Mouse (Mus musculus): Measurements from ENCODE around the gene Tcaf2.
A peak's percentile ranks its signal among the peaks of the same experiment; 100 is the strongest.

The Tcaf2 gene

DNA sequence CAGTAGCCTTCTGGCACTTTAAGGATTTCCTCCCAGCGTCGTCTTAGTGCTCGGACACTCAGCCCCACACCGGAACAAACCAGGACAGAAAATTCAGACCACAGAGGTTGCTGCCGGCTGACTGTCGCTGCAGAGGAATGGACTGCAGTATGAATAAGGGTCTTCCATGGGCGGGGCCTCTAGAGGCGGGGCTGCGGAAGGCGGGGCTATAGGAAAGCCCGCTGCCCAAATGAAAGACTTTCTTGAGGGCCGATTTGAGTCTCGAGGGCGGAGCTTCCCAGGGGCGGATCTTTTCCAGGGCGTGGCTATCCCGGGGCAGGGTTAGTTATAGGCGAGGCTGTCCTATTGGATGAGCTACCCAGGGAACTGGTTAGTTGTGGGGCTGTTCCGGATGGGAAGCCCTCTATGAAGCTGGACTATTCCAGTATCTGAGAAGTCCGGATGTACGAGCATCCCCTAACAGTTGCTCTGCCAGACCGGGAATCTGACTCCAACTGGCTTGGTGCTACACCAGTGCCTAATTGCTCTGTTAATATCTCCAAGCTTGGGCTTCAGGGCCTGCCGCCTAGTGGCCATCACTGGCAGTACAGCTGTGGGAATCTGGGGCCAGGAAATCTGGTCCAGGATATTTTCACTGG, at the start of gene Tcaf2:
TSS of gene Tcaf2 (minus strand) at position 343 of the 638 bp plus-strand sequence.
- DNase-seq: peak; percentile 93

DNA sequence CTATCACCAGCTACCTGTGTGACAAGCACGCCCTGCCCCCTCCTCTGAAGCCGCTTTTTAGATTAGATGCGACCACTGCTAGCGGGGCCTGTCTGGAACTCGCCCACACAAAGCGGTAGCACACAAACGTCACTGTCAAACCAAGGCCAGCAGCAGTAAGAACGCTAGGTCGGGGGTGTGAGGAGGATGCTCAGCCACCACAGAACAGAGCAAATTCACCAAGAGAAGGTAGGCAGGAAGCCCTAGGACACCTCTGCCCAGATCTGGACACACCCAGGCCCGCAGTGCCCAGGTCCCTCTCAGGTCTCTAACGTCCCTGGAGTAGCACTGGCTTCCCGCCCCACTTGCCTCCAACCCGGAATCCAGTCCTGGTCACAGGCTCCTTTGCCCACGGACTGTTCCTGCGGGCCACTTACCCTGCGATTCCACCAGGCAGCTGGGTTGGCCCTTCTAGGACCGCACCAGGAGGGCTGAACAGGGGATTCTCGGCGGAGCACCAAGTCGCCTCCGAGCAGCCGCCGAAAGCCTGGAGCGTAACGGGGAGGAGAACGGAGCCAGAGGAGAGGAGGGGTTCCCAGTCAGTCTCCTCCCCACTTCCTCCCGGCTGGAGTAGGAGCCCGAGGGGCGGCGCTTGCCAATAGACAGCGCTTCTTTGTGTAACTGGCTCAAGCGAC, 47.6 kb upstream of the Tcaf2 start:
- DNase-seq: peak; percentile 81

DNA sequence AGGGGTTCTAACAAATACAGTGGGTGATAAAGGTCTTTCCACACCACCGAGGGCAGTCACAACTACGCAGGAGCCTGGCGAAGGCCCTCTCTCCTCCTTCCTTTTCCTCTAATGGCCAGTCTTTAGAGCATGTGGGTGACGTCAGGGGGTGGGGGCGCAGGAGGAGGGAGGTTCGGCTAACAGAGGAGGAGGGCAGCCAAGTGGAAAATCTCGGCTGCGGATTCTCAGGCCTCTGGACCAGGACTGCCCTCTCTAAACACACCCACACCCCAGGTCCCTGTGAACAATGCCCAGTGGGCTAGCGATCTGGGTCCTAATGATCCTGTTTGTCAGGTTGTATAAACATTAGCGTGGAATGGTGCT, 47.1 kb upstream of the Tcaf2 start:
- DNase-seq: peak; percentile 83

DNA sequence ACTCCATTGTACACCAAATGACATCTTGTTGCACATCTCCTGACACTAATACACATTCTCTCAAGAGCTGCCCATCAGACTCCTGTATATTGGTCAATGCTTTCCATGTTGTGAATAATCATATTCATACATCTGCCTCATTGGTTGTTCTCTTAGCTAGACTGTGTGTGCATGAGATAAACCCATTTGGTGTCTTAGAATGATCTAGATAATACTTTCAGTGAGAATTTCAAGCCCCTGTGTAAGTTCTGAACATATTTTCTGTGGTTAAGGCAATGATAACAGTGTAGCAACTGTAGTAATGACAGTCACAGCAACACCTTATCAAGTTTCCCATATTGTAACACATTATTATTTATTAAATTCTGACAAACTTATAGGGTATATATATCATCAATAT, 44.7 kb upstream of the Tcaf2 start:
- DNase-seq: no peak

DNA sequence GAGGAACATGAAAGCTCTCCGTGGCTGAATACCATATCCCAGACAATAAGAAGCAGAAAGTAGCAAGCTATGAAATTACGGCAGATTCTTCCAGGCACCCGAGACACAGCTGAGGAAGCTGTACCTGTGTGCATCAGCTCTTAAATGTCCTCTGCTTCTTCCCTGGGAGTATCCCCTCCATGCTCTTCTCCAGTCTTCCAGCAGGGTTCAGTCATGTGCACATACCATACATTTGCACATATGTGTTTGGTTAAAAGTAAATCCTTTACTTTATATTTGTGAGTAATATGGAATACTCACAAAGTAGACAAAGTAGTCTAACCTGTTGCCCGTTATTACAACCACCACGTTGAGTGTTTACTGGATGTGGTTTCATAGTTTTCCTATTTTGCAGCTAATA, 42.9 kb upstream of the Tcaf2 start:
- DNase-seq: no peak

DNA sequence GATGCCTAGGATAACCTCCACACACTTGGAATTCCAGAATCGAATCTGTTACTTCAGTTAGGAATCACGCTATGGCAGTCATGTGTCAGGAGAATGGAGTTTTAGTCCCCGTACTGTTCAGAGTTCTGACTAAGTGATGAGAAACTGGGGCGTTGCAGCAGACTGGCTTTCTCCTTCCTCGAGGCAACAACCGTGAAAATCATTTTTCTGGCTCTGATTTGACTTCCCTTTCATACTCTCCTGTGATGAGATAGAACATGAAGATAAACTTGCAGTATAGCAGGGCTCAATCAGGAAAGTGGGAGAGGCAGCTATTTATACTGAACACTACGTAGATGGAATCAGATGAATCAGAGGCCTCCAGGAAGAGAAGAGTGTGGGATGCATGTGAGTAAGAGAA, 35.0 kb upstream of the Tcaf2 start:
- DNase-seq: no peak

DNA sequence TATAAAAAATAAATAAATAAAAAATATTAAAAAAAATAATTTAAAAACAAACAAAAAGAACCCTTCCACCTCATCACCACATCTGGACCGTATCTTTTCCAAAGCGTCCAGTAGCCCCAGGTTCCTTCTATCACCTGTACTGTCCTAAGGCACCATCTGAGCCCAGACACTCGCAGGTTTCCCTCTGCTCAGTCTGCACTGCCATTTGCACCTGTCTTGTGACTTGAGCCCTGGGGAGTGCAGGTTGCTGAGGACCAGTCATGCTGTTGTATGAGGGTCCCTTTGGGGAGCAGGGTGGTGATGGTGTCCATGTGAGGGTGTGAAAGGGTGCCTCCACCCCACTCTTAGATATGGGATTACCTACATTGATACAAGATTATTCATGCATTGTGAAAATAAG, 31.0 kb upstream of the Tcaf2 start:
- DNase-seq: no peak

DNA sequence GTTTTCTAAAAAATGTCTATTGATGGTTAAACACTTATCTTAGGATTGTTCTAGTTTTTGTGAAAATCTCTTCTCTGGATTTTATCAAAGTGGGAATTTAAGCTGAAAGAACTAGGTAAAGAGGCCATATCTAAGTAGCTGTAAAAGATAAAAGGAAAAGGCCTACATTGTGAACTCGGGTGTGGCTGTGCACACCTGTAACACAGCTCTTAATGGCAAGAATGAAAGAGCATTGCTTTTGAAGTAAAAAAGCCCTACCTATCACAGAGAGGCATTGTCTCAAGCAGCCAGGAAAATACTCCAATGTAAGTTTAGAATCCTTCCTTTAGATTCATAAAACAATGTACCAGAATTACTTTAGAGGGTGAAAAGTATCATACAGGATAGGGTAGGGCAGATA, 26.7 kb upstream of the Tcaf2 start:
- no peak for DNase-seq

DNA sequence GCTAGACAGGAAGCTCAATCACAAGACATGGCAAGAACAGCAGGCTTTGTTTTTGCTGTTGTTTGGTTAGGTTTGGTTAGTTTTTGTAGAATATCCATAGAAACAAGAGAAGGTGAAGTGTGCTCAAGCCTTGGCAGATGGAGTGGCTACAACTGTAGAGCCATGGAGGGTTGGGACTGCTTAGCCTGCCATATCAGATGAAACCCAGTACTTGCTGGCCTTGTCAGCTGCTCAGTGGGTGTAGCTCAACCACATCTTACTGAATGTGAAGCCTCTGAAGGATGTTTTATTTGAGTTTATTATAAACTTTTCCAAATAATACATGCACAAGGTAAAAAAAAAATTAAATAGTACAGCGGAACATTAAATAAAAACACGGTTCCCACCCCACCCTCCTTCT, 22.7 kb upstream of the Tcaf2 start:
- DNase-seq: no peak

DNA sequence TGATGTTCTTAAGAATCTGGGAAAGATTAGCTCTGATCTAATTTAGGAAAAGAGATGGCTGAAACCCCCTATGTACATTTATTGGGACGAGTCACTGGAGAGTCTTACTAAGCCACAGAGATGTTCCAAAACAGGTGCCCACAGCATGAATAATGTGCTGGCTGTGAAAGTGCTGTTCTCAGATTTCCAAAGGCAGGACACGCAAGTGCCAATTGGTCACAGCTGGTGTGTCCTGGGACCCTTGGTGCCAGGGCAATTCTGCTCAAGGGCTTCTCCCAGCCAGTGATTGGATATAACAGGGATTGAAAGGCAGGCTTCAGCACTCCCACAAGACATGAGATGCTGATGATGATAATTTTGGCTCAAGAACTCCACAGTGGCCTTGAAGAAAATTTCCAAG, 16.7 kb upstream of the Tcaf2 start:
- no peak for DNase-seq

DNA sequence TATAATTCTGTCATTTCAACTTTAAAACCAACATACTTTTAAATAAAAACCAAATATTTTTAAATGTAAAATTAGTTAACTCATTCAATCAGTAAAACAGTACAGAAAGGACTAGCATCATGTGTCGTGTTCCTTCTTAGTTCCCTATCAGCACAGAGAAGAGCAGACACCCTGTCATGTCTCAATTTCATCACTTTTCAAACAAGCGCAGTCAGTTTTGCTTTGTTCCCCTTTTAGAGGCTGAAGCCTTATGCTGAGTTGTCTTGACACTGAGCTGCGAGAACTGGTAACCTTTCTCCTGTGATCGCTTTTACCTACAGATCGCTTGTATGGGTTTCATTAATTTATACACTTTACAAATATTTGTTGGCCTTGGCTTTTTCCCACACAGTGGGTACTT, 10.7 kb downstream of the Tcaf2 start:
- DNase-seq: no peak

DNA sequence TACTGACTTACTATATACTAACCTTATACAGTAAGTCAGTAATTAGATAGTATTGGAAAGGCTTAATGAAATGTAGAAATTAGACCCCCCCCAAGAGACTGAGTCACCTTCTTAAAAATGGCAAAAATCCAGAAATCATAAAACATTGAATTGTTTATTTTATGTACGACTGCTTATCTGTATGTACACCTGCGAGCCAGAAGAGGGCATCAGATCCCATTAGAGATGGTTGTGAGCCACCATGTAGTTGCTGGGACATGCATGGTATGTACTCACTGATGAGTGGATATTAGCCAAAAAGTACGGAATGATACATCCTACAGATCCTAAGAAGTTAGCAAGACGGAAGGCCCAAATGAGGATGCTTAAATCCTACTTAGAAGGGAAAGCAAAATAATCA, 13.7 kb downstream of the Tcaf2 start:
- DNase-seq: no peak

DNA sequence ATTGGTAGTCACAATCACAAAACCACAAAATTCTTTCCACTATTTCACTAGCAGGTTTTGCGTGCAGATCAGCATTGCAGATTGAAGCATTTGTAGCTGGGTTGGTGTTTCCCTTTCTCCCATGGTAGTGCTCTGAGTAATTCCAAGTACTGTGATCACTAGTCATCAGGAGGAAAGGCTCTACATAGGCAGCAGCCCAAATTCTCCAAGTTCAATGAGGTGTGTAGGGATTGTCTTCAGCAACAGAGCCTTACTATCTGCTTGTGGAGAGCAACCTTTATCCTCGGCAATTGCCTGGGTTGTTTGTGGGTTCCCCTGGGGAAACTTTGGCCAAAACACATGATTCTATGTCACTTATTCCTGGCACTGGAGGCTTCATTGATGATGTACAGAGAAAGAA, 28.1 kb downstream of the Tcaf2 start:
- no peak for DNase-seq

DNA sequence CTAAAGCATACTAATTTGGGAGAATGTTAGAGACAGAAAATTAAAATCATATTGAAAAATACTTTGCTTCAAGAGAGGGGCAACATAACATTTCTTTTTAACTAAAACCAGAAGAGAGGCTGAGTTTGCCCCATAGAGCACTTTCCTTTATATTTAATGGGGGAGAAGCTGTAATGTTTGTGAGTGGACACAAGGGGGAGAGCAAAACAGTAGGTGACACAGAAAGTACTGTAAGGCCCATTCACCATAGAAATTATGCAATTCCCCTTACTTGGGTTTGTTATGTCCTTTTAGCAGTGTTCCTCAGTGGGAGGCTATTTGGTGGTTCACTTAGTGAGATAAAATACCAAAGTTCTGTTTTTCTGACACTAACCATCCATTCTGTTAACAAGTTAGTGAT, 32.8 kb downstream of the Tcaf2 start:
- no peak for DNase-seq

DNA sequence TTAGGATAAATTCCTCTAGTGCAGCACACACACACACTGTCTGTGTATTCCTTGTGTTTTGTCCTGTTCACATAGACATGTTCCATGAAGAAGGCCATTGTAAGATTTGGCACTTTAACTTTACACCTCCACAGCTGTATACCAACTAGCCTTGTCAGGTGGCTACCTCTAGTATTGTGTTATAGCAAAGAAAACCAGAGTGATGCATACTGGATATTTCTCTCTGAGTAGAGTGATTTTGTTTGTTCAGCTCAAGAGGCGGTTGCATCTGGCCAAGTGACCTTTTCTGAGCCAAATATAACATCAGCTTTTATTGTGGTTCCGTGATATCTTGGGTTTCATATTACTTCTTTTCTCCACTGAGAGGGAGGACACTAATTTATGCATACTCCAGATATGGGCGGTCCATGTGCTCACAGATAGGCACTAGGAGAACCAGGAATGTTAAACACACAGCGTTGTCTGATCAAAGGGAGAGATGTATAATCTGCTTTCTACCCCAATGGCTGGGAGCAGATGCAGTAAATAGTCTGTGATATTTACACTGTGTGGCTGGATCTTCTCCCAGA, 34.0 kb downstream of the Tcaf2 start:
- no peak for DNase-seq

DNA sequence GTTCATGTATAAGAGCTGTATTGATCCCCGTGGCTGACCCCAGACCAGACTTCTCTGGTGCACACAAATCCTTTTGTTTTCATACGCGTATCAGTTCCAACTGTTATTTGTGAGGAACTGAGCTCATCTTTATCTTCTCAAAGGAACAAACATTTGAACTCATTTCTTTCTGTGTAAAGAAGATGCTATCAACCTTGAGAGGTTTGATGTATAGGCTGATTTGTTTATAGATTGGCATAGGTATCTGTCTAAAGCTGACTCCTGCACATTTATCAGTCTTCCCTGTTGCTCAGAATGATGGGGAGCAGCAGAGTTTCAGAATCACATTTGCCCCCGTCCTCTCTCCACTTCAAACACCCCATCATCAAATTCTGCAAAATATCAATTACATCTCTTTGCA, 47.5 kb downstream of the Tcaf2 start, which contains the start of gene Tcaf3:
TSS of gene Tcaf3 (minus strand) at position 101 of the 400 bp plus-strand sequence.
- DNase-seq: no peak

DNA sequence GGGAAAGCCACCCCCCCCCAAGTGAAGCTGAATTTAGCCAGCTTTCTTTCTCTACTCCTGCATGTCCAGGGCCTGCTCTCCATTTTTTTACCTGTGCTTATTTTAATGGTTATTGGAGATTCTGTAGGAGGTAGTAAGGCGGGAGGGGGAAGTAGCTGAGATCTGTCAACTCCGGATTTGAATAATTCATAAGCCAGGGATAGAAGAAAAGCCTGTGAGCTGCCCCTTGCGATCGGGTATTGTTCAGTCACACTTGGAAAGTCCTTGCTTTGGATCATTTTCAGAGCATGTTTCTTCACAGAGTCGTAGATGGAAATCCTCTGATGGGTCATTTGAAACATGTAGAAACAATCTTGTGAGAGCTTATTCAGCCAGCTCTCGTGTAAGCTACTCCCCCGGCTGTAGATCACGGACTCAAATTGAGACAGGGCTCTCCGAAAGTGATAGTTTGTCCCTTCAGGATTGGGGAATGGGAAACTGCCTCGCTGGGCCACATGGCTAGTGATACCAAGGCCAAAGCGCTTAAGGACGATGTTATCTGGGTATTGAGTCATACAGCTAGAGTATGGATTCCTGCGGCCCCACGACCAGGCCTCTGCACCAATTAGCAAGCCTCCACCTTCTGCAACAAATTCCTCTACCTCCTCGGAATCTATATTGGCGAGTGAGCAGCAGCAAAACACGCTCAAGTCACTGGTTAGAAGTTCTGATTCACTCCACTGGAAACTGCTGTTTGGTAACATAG, 51.7 kb downstream of the Tcaf2 start:
- no peak for DNase-seq

DNA sequence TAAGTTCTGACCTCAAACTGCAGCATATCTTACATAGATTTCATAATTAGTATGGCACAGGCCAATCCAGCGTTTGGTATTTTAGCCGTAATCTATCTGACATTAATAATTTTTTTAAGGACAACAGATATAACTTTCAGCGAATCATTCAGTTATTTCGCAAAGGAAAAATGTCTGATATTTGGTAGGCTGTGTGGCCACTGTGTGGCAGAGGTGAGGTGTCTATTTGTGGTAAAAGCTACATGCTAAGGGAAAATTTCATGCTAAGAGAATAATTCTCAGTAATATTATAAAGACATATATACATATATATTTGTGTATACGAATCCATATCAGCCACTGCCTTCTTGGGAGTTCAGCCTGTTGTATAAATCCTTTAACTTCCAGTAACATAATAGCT, 58.5 kb downstream of the Tcaf2 start:
- DNase-seq: no peak

DNA sequence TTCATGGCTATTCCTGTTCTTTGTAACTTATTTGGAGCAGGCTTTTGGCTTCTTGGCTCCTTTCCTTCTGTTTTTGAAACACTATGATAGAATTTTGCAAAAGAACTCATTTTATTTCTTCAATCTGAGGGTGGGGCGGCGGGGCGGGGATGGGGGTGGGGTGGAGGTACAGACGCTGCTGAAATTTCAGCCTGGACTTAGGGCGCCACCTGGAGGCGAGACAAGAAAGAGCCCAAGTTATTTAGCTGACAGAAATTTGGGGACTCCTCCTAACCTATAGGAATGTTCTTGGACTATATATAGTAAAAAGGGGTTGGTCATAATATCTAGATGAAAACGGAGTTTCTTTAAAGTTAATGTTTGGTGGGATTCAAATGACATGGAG, 61.6 kb downstream of the Tcaf2 start:
- DNase-seq: no peak

DNA sequence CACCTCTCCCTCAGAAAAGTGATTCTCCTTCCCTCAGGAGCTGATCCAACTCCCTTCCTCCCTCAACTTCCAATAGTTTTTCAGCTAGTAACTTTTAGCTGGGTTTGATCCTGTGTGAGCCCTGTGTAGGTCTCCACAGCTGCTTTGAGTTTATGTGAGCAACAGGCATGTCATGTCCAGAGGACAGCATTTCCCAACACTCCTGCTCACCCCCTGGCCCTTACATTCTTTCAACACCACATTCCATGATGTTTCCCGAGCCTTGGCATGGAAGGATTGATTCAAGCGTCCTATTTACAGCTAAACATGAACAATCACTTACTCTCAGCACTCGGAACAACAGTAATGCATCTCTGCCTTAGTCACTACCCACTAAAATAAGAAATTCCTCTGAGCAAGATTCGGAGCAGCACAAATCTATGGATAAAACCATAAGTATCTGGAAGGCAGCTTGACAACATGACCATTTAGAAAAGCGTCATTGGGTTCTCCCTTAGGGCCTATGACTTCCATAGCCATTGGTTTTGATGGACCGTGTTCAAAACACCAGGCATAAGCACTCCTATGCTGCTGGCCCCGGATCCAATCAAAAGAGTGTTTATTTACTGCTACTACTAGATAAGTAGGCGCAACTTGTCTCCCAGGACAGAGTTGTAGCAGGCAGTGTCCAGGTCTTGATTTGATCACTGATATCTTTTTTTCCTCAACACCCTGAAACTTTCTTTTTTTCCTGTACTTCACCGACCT, 62.1 kb downstream of the Tcaf2 start:
- no peak for DNase-seq

DNA sequence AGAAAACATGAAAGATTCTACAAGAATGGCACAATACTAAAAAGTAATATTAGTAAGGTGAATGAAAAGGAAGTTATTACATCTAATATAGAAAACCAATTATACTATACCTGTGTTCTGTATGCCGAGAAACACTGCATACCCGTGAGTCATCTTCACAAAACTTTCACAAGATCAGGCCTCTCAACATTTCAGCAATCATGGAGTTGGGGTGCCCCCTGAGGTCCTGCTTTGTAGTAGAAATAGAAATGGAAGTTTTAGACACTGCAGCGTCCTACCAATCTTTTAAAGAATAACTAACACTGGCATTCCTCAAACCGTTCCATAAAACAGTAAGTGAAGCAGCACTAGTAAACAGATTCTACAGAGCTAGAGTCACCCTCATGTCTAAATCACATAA, 66.4 kb downstream of the Tcaf2 start:
- no peak for DNase-seq

DNA sequence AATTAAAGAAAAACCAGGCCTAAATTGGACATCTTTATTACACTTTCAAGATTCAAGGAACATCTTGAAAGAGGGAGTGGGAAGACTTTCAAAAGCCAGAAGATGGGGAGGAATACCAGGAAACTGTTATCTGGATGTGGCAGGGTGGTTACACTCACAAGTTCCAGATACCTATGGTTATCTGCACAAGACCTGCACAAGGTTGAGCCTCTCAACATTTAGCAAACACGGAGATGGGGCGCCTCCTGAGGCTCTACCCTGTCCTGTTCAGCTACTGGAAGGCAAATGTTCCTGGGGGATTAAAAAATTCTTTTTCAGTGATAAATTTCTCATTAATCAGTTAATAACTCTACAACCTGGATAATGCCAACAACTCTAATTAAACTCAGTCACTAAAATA, 67.6 kb downstream of the Tcaf2 start:
- DNase-seq: no peak

All from kidney, adult 11 months (tissue).